Mouse (Mus musculus) retina, postnatal 7 days (tissue): Measurements from ENCODE around the gene Tnfrsf18.

Experiments used
- DNase-seq: peaks from one replicate; pipeline ENCODE4 v3.0.0-alpha.2; 2012; ENCODE audit warnings: low read depth, low spot score

Gene Tnfrsf18

DNA sequence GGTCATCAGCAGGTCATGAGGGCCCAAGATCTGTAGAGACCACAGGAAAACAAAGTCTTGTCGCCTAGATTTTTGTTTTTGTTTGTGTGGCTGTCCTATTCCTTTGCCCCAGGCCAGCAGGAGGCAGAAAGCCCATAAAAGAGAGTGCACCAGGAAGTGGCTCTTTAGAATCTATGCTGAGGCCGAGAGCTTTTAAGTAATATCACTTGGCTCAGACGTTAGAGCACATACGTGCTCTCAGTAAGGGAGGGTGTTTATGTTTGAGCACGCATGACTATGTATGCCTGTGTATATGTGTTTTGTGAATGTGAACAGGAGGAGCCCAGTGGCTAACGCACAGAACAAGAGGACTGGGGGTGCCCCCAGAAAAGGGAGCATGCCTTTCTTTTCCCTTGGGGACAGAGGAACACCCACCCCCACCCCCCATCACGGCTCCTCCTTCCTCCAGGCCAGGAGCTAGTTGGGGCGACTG, 51.0 kb downstream of the Tnfrsf18 start:
- DNase-seq: no peak

DNA sequence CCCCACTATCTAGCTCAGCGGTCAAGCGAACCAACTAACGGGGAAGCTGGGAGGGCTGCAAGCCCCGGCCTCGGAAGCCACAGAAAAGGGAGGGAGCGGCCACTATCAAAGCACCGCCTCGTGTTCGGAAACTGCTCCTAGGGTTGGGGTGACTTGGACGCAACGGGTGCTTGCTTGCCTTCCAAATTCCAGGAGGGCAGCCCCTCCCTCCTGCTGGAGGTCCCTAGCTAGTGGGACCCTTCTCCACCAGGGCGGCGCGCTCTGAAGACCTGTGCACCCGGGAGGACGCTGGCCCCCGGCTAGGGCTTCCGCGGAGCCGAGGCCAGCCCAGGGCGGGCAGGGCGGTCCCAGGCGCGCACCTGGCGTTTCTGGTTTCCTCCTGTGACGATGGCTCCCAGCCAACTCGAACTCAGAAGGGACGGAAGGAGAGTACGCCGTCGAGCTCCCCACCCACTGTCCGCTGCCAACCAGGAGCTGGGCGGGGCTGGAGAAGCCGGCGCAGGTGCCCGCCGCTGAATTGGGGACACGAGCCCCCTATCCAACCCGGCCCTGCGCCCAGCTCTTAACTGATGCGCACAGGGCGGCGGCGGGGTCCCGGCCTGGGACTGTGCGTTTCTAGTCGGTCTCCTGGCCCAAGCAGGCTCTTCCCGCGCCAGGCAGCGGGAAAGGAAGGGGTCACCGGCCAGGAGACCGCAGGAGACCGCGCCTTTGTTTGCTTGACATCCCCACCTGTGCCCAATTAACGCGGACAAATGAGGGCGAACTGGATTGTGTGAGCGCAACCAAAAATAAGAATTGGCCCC, 51.7 kb downstream of the Tnfrsf18 start:
- no peak for DNase-seq
